Mouse (Mus musculus) ovary, postnatal 36 days (tissue): ENCODE data around the gene Gstp3.
"Not testable (repeated sequence)": the region's sequence is repeated elsewhere in the genome, so short reads cannot be mapped to it uniquely, and the experiment has no call there.

Experiments
- DNase-seq: peaks from one replicate; pipeline ENCODE4 v3.0.0; 2022; ENCODE audit warnings: low spot score, mixed read lengths

Gene Gstp3

DNA sequence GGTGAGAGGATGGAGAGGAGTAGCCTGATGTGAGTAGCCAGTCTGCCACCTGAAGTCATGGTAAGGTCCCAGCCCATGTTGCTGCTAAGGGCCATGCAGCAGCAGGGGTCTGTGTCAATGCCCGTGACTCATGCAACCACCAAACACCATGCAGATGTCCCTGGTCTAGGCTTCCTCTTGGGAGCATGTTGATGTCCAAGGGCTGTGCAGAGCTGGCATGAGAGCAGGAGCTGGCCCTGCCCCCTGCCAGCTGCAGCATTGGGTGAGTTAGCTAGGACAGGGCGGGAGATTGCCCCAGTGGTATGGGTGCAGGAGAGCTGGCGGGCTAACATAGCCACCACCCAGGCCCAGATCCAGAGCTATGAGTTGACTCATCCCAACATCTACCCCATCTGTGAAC, 31.1 kb upstream of the Gstp3 start:
- DNase-seq: no peak

DNA sequence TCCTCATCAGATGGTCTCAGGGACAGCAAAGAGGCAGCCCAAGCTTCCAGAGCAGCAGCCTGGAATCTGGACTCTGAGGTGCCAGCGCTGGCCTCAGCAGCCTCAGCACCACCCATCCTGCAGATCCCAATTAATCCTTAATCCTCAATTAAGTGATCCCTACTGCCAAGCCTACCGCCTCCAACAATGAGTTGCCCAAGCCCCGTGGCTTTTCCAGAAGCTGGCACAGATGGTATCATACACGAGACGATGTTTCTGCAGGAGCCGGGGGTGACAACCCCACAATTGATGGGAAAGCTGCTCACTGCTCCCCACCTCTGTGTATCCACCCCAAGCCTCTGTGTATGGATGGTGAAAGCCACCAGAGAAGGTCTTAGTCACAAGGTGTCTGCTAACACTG, 29.8 kb upstream of the Gstp3 start:
- no peak for DNase-seq

DNA sequence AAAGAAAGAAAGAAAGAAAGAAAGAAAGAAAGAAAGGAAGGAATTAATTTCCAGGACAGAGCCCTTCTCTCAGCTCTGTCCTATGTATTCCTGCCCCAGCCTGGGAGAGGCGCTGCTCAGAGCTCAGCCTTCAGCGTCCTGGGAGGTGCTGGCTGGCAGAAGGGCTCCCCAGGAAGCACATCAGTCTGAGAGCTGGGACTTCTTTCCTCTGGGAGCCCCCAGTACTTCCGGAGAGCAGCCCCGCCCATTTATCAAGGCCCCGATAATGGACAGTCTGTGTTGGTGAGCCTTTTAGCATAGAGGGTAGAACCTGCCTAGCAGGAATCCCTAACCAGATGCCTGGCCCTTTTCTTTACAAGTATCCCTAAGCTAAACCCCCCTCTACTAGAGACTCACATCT, 28.8 kb upstream of the Gstp3 start:
- DNase-seq: no peak

DNA sequence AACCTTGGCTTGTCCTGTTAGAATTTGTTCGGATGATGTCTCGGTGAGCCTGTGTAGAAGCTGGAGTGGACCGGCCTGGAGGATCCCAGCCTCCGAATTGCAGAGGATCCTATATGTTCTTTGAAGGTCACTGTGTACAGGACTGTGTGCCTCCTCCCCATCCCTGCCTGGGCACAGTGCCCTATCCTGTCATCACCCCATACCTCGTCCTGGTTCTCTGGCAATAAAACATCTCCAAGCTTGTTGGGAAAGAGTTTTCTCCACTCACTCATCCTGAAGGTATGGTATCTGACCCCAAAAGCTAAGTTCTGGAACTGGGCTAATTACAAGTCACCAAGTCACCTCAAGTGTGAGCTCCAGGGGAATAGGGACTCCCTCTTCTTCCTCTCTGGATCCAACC, 27.7 kb upstream of the Gstp3 start:
- DNase-seq: no peak

DNA sequence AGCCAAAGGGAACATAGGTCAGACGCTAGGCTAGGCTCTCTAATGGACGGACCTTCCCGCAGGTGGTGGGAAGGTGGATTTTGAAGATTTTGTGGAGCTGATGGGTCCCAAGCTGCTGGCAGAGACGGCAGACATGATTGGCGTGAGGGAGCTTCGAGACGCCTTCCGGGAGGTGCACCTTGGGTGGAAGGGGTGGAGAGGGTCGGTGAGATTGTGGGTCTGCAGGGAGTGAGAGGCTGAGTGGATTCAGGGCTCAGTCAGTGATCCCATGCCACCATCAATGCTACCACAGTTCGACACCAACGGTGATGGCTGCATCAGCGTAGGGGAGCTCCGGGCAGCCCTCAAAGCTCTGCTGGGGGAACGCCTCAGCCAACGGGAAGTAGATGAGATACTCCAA, 26.8 kb upstream of the Gstp3 start:
- no peak for DNase-seq

DNA sequence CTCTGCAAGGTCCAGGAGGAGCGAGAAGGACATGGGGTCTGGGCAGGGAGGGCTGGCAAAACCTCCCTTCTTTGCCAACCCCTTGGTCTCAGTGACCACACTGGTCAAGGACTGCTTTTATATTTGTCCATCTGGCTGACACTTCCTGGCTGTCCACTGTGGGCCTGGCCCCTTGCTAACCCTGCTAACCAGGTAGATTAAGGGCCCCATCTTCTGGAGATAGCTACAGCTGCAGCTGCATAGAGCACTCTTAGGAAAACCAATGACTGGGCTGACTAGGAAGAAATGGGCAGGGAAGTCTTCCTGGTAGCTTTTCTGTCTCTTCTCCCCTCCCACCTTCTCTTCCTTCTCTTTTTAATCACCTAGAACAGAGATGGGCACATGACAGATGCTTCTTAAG, 25.6 kb upstream of the Gstp3 start:
- no peak for DNase-seq

DNA sequence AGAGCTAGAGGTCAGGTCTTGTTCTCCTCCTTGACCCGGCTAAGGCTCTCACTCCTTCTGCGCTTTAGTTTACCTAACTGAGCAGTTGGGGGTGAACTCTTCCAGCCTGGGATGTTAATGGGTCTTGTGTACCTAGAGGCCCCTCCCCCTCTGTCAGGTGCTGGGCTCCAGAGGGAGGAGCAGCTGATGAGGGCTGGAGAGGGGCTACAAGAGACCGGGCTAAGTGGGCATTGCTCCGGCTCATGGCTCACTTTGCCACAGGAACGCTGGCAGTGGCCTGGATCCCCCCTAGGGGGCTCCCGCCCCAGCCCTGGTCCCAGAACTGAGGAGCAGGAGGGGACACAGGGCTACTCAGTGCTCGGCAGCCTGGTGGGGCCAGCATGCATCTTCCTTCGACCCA, 24.5 kb upstream of the Gstp3 start:
- no peak for DNase-seq

DNA sequence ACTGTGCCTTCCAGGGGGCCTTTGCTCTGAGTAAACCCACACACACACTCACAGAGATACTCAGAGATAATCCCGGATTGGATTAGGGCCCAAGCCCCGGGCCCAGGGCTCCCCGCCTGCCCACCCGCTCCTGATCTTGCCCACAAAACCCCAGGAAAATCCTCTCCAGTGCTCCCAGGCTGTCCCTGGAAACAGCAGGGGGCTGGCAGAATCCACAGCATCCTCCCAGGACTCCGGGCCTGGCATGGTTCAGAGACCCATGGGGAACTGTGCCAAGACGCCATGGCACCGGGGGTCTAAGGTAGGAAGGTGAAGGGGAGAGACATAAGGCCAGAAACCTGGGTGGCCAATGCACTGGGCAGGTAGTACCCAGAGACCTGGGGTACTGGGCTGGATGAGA, 23.9 kb upstream of the Gstp3 start:
- DNase-seq: no peak

DNA sequence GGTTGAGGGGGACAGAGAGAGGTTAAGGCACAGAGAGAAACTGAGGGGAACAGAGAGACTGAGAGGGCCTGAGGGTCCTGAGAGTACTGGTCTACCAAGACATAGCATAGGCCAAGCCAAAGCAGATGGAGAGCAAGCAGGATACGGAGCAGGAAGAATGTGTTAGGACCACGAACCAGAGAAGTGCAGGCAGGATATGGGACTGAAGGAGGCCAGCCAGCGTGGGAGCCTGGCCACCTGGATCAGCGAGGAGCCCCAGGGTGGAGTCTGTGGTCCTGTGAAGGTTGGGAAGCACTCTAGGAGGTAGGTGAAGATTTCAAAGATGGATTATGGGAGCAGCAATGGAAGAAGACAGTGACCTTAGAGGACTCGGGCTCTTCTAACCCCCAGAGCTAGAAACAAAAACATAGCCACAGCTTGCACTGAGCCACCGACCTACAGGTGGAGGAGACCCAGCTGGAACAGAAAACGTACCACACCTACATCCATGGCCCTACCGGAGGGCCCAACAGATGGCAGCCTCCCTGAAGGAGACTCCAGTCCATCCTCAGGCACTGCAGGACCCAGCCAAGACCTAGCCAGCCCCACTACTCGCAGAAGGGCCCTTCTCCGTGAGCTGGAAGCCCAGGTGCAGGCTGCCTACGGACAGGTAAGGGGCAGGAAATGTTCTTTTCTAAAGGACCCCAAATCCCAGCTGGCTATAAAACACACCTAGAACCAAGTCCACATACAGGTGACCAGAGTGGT, 23.0 kb upstream of the Gstp3 start:
- no peak for DNase-seq

DNA sequence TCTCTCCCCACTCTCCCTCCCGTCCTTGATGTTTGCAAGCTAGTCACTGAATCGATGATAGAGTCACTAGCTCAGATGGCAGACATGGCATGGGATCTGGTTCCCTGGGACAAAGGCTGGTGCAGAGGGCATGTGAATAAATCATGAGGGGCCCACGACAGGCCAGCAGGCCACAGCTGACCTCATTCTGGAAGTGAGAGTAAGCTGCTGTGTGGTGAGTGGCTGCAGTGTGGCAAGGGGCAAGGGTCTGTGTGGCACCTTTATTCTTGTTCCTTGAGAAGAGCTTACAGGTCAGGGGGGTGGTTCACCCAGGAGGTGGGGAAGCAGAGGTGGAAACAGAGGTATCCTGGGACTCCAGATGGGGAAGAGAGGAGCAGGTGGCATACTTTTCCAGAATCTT, 22.0 kb upstream of the Gstp3 start, which contains the start of gene Cabp2:
Gene Cabp2 (plus strand): TSS at position 185 of the 400 bp plus-strand sequence.
- no peak for DNase-seq

DNA sequence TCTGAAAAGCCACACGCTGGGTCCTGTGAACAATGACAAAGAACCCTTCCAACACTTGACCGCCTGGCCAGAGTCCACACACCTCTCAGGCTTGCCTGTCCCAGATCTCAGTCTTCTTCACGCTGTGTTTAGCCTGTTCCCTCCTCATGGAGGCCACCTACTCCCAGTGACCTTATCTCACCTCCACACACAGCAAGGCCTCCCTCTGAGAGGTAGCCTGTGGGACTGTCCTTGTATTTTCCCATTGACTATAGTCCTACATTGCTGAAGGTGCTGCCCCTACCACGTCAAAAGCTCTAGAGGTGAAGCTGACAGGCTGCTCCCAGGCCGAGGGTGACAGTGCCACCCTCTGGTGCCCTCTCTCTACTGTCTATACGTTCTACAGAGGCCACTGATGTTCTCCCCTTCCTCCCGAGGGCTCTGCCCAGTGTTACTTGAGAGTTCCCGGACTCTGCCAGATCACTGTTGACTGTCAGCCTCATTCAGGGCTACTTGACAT, 21.2 kb upstream of the Gstp3 start:
- no peak for DNase-seq

DNA sequence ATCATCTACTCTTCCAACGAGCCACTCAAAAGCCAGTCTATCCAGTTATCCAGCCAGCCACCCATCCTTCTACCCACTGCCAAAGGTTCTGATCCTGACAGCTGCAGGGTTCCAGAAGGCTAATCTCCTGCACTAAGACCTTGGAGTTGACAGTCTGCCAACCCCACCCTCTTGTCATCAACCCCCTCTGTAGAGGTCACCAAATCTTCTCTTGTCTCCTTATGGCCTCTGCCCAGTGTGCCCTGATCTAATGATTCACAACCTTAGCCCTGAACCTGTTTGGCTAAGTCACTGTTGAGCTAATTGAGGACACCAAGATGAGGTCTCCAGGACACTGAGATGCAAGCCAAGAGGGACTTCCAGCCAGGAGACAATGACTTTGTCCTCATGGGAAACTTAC, 20.2 kb upstream of the Gstp3 start:
- no peak for DNase-seq

DNA sequence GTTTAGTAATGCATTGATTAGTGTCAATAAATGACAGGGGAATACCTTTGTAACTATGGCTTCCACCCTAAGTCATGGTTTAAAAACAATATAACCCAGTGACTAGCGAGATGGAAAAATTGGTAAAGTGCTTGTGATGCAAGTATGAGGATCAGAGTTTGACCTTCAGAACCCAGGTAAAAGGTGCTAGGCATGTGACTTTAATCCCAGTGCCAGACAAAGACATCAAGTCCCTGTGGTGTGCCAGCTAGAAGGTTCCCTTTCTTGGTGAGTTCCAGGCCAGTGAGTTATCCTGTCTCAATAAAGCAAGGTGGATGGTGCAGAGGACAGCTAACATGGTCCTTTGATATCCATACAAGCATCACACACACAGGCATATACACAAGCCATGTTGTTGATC, 16.2 kb upstream of the Gstp3 start:
- no peak for DNase-seq

DNA sequence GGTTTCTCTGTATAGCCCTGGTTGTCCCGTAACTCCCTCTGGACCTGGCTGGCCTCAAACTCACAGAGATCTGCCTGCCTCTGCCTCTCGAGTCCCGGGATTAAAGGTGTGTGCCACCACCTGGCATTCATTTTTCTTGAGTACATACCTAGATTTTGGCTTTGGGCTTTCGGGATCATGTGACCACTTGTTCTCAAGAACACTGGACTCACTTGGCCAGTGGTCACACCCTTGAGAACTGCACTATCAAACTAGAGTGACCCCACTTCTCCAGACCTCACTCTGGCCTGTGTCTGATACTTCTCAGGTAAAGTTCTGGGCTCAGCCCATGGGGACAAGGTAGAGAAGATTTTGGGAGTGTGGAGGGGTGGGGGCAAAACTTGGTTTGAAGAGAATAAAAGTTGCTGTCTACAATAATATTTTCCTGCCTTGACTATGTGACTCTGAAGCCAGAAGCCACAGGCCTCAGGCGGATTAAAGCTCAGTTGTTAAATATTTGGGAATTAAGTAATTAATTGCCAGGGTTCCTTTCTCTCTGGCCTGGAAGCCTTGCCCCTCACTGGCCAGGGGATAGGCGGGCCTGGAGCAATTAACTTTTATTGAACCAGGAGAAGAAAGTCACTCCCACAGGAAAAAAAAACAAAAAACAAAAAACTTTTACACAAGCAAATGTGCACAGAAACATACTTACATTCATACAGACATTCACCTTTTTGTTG, 13.5 kb upstream of the Gstp3 start:
- no peak for DNase-seq

DNA sequence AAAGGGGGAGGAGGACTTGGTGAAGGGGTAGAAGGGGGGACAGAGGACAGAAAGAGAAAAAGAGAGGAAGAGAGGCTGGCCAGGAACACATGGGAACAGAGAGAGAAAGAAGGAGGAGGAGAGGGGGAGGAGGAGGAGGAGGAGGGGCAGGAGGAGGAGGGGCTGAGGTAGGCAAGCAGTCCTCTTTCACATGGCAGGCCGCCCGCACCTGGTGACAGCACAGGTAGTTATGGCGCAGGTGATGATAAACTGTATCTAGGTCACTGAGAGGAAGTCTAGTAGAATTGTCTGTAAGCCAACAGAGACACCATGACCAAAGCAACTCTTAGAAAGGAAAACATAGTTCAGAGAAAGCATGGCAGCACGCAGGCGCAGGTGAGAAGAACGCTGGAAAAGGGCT, 12.0 kb upstream of the Gstp3 start:
- no peak for DNase-seq

DNA sequence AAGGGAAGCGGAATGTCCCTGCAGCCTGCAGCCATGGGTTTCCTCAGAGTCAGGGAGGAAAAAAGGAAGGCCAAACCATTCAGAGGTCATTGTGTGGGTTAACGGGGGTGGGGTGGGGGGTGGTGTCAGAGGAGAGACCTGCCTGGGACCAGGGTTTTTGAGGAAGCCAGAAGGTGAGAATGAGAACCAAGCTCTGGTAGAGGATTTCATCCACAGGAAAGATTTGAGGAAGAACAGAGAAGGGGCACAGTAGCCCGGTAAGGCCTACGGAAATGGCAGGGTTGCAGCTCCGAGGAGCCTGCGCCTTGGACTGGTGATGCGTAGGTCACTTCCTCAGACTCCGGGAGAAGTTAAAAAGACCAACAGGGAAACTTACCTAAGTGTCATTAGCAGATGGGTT, 11.4 kb upstream of the Gstp3 start:
- DNase-seq: no peak

DNA sequence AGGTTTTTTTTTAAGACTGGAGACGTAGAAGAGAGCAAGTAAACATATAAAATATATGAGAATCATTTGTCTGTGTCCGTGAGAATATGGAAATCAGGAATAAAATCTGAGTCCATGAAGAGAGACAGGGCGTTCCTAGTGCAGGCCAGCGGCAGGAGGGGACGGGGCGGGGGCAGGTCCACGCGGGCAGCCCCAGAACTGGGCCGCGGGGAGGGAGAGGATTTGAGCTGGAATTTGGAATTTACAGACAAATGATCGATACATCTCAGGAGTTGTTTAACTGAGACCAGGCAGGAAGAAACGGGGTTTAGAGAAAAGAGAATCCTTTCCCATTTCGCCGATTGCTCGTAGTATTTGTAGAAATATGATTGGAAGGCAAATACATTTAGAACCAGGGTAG, 10.9 kb upstream of the Gstp3 start:
- no peak for DNase-seq

DNA sequence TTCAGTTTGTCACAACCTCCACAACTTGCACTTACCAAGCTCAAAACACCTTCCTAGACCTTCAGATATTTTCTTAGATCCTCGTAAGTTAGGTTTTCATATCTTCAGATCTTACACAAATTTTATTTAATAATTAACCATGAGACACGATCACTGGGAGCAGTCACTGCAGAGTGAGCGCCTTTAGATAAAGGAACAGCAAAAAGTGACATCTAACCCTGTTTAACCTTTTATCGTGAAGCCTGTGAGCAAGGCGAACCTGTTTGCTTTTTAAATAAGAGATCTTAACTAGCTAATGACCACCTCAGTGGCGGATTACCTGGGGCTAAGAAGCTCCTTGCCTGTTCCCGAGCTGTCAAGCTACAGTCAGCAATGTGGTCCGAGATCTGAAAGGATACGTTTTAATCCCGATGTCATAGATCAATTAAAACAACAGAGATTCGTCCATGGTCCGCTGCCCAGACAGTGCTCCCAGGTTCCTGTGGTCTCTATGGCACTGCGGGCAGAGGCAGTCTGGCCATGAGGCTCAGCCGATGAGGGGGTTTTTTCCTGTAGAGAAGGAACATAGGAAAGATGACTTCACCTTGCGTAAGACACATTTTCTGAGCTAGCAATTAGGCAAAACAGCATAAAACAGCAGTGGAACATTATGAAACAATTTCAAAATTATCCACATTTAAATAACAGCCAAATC, 9.5 kb upstream of the Gstp3 start:
- no peak for DNase-seq

DNA sequence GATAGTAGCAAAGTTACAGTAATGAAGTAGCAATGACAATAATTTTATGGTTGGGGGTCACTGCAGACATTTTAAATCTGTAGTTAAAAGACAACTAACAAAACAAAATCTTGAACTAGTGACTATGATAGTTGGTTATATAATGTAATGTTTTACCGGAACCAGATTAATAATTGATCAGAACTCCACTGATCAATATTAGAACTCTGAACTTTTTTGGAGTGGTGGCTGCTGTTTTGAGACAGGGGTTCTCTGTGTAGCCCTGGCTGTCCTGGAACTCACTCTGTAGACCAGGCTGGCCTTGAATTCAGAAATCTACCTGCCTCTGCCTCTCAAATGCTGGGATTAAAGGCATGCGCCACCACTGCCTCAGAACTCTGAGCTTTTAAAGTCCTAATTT, 8.9 kb upstream of the Gstp3 start:
- DNase-seq: not testable (repeated sequence)

DNA sequence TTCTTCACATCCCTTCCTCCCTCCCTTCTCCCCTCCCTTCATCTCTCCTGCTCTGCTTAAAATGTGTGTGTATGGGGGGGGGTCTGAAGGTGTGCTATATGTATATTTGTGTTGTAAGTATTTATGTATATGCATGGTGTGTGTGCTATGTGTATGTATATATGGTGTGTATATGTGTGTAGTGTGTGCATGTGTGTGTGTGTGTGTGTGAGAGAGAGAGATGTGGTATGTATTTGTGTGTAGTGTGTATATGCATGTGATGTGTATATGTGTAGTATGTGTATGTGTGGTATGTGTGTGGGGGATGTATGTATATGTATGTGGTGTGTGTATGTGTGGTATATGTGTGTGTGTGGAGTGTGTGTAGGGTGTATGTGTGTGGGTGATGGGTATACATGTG, 7.5 kb upstream of the Gstp3 start:
- no peak for DNase-seq

DNA sequence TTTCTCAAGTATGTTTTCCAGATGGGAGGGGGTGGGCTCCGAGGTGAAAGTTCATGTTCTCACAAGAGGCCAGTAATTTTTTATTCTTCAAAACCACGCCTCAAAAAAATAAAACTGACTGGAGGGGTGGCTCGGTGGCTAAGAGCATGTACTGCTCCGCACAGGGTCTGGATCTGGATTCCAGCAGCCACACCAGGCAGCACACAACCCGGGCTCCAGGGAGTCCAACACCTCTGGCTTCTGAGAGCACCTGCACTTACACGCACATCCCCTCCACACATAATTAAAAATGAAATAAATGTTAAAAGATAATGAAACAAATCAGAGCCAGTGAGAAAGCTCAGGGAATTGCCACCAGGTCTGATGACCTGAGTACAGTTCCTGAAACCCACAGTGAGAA, 6.9 kb upstream of the Gstp3 start:
- no peak for DNase-seq

DNA sequence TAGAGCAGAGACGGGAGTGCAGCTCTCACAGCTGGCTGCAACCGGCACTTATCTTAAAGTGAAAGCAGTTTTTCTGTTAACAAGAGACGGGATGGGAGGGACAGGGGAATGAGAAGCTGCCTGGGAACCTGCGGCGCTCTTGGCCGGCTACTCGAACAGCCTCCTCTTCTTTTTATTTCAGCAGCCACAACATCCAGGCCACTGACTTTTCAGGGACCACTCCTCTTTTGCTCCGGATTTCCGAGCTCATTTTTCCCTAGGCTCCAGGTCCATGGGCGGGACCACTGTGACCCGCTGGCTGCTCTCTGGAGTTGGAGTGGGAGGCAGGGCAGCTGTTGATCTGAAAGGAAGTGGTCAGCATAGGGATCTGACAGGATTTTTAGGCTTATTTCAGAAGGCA, 5.1 kb upstream of the Gstp3 start:
- not testable (repeated sequence) for DNase-seq

DNA sequence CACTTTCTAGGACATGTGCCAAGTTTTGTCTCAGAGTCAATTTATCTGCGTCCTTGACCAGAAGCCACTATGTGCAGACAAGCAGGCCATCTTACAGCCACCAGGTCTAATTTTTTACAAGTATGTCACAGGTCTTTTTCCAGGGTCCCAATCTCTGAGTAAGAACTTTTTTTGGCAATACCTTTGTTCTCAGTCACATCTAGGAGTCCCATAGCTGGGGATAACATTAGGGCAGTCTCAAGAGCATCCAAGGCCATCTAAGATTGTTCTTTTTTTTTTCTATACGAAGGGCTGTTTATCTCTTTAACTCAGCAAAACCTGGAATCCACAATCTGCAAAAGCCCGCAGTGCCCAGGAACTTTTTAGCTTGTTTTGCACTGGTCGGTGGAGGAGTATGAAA, 4.0 kb upstream of the Gstp3 start:
- DNase-seq: not testable (repeated sequence)
